ENCODE assay signal across 9 mouse cellular contexts in genomic region chr7:16618661-16619211, GRCm38 (mm10). TPM values are rescaled to one million over a fixed set of nuclear protein-coding genes. Genes with fewer than 3 reads are reported as not detected.
A peak's percentile ranks its signal among the peaks of the same experiment; 100 is the strongest.
DNase-seq lines count a peak whose midpoint lies in the region; ATAC-seq and TF ChIP-seq lines count a peak whose summit lies in the region.
"Had no signal": no experiment of that assay in that cellular context is flagged by ENCODE, and none has a peak within 500 bp of the region (broad histone marks: within the 10 kb centered on the region; RNA-seq: fewer than 3 reads in every experiment).

No protein-coding gene starts in this region.

- 4% methylated on average over 30 of the region's 30 CpGs for WGBS in cerebellum, adult 2 months
- 1% methylated on average over 30 of the region's 30 CpGs for WGBS in hindbrain, embryonic 12.5 days

- intact Hi-C loops in left cerebral cortex, postnatal 36 days (cut with DNase I) = loop anchor here (2.0 to 10.0 kb wide), 5 partner anchors 111 to 331 kb away; partner anchors contain the start of gene Ccdc9

- H3K4me2 ChIP-seq in hindbrain, embryonic 12.5 days (replicated peaks) = peak overlapping the region; percentile 49

- H3K27me3 ChIP-seq in cerebellum, adult 2 months (ENCODE audit: control insufficient read depth, insufficient read depth, low read length) = no peaks in the 10 kb centered on the region
- 0 out of 2 replicates have a peak, but pooled peaks cover 3% of the 10 kb centered on the region for H3K27me3 ChIP-seq in hindbrain, embryonic 12.5 days

- TF ChIP-seq POLR2A in cerebellum, adult 2 months (IDR thresholded peaks at IDR 0.05; ENCODE audit: borderline replicate concordance, insufficient read depth, low read length) = no peak

- DNase-seq in NIH3T3 (ENCODE audit: low read depth) = peak; percentile 79
- DNase-seq in cerebellum, adult 2 months = peak; percentile 68 to 72
- peak; percentile 27 for DNase-seq in forelimb bud, embryonic 11.5 days (ENCODE audit: low read depth, low spot score)
- DNase-seq in left cerebral cortex, postnatal 36 days (ENCODE audit: low spot score in 2 of 2) = peak; percentile 55 to 57
- peak; percentile 36 for DNase-seq in mesoderm, embryonic 11.5 days (ENCODE audit: low read depth, low spot score)
- DNase-seq in spleen, postnatal 10 days (ENCODE audit: low spot score in 2 of 2) = peak; percentile 14 to 70
- no peak for DNase-seq in c-Kit-positive CD71-positive TER-119-positive erythroid progenitor cells, embryonic 14.5 days (ENCODE audit: low spot score)

- peak overlapping the region; percentile 44 for H3K4me3 ChIP-seq in cerebellum, adult 2 months (replicated peaks; ENCODE audit: insufficient read depth, low read depth, low read length)
- H3K4me3 ChIP-seq in hindbrain, embryonic 12.5 days = peak overlapping the region; percentile 15

- TF ChIP-seq CTCF in cerebellum, adult 2 months (IDR thresholded peaks at IDR 0.05; ENCODE audit: borderline replicate concordance, insufficient read depth, low read depth, low read length) = peak; percentile 72

- H3K36me3 ChIP-seq in hindbrain, embryonic 12.5 days = no peaks in the 10 kb centered on the region

- no peak for ATAC-seq in hindbrain, embryonic 12.5 days (ENCODE audit: low FRiP score)

- no peaks in the 10 kb centered on the region for H3K9me3 ChIP-seq in hindbrain, embryonic 12.5 days (replicated peaks)

- peak overlapping the region; percentile 39; the same call in 1 of the 2 replicates for H3K9ac ChIP-seq in hindbrain, embryonic 12.5 days

- H3K27ac ChIP-seq in cerebellum, adult 2 months (ENCODE audit: insufficient read depth, low read length) = no peak overlapping the region
- no peak overlapping the region for H3K27ac ChIP-seq in hindbrain, embryonic 12.5 days

- no peaks in the 10 kb centered on the region for H3K4me1 ChIP-seq in cerebellum, adult 2 months (ENCODE audit: control insufficient read depth, insufficient read depth, low read length)
- peaks cover 11% of the 10 kb centered on the region for H3K4me1 ChIP-seq in hindbrain, embryonic 12.5 days

RNA-seq across cellular contexts. Expression of gene Arhgap35, which starts 3.9 kb away (rescaled TPM):
- 52.0 and 55.3 TPM in 2 replicates for polyA plus RNA-seq in cerebellum, adult 2 months (2012; rRNA removed)
- polyA plus RNA-seq in hindbrain, embryonic 12.5 days (2016; fragmentation: Nextera tagmentation; extraction: Ambion mirVana) = 40.0 and 43.3 TPM in 2 replicates
- 100 to 1,000 TPM; 134 to 138 TPM for total RNA-seq in left cerebral cortex, postnatal 36 days (2021)

RNA-seq across cellular contexts. Expression of gene Ceacam15, which starts 56.8 kb away (rescaled TPM):
- 0.08 TPM in 1 of 2 replicates, not detected in the other for polyA plus RNA-seq in cerebellum, adult 2 months (2012; rRNA removed)
- polyA plus RNA-seq in hindbrain, embryonic 12.5 days (2016; fragmentation: Nextera tagmentation; extraction: Ambion mirVana) = not detected in 2 replicates
- not detected for total RNA-seq in left cerebral cortex, postnatal 36 days (2021)
- total RNA-seq: layer of hippocampus, postnatal 25 days had no signal
